Mouse (Mus musculus) forebrain, embryonic 11.5 days (tissue): Measurements from ENCODE around the gene Stat5a. TPM values are rescaled to one million over a fixed set of nuclear protein-coding genes. Genes with fewer than 3 reads are reported as not detected.

ENCODE experiments used
- ATAC-seq: fragments of 200-750 bp; cut with Nextera tagmentation; replicated peaks from 2 replicates; pipeline ENCODE4 v1.8.0; 2017; ENCODE audit warnings: moderate TSS enrichment; ENCODE audit not compliant: low FRiP score
- DNase-seq: peaks from one replicate; pipeline ENCODE4 v3.0.0-alpha.2; 2017; ENCODE audit warnings: low spot score
- H3K27ac ChIP-seq: fragments of 300-500 bp; sonication (generic); 2 replicates; pipeline ENCODE4 v1.5.1; 2014; ENCODE audit warnings: low read depth, low read length
- H3K27me3 ChIP-seq: fragments of 300-500 bp; sonication (generic); 2 replicates; pipeline ENCODE4 v1.6.1; 2014; ENCODE audit warnings: mild to moderate bottlenecking, low read length, mixed read lengths; ENCODE audit not compliant: control insufficient read depth, insufficient read depth
- H3K36me3 ChIP-seq: fragments of 300-500 bp; sonication (generic); 2 replicates; pipeline ENCODE4 v1.6.1; 2014; ENCODE audit warnings: mild to moderate bottlenecking, low read length, moderate library complexity, mixed read lengths; ENCODE audit not compliant: control insufficient read depth, insufficient read depth
- H3K4me1 ChIP-seq: fragments of 300-500 bp; sonication (generic); replicated peaks from 2 replicates; pipeline ENCODE4 v1.6.1; 2014; ENCODE audit warnings: low read length, mixed read lengths; ENCODE audit not compliant: control insufficient read depth, insufficient read depth
- H3K4me2 ChIP-seq: fragments of 300-500 bp; sonication (generic); 2 replicates; pipeline ENCODE4 v1.6.1; 2014; ENCODE audit warnings: low read depth, mild to moderate bottlenecking, low read length, moderate library complexity, mixed read lengths; ENCODE audit not compliant: severe bottlenecking
- H3K4me3 ChIP-seq: fragments of 300-500 bp; sonication (generic); 2 replicates; pipeline ENCODE4 v1.5.1; 2014; ENCODE audit warnings: low read depth, low read length
- H3K9ac ChIP-seq: fragments of 300-500 bp; sonication (generic); 2 replicates; pipeline ENCODE4 v1.6.1; 2014; ENCODE audit warnings: low read length
- H3K9me3 ChIP-seq: fragments of 300-500 bp; sonication (generic); 2 replicates; pipeline ENCODE4 v1.6.1; 2016; ENCODE audit warnings: low read length, mixed read lengths; ENCODE audit not compliant: control insufficient read depth
- WGBS: fragments of 180-500 bp; shearing (Covaris S2); extraction: QIAGEN DNeasy Blood & Tissue Kit; methylation state at CpG from one replicate; pipeline ENCODE4 v1.1.7; 2014; 5-methylcytosine and 5-hydroxymethylcytosine counted together
- polyA plus RNA-seq: library from polyadenylated mRNA; unstranded; fragments of >200 nt; fragmentation: Nextera tagmentation; extraction: Ambion mirVana; gene quantifications from 2 replicates; pipeline ENCODE4 v1.2.1, GENCODE M21; 2014

Gene Stat5a
- polyA plus RNA-seq, 1 experiment from 2014 or later = 1.3 TPM

GRCm38 (mm10) chr11:100916432-100916971, 57.4 kb downstream of the Stat5a start:
- Histone ChIP-seq H3K4me1 (no peaks in the 10 kb centered on the region), H3K9ac (no peak overlapping the region), H3K4me3 (no peak overlapping the region), H3K27me3 (no peaks in the 10 kb centered on the region), H3K36me3 (no peaks in the 10 kb centered on the region), H3K4me2 (no peak overlapping the region), H3K9me3 (no peaks in the 10 kb centered on the region), H3K27ac (no peak overlapping the region)
- DNase-seq (no peak), ATAC-seq (no peak)
- WGBS = 91% methylated on average over 4 of the region's 4 CpGs

- Histone ChIP-seq H3K36me3 (no peaks in the 10 kb centered on the region), H3K4me3 (no peak overlapping the region), H3K9me3 (no peaks in the 10 kb centered on the region), H3K27ac (no peak overlapping the region), H3K9ac (no peak overlapping the region), H3K4me1 (no peaks in the 10 kb centered on the region), H3K27me3 (no peaks in the 10 kb centered on the region), H3K4me2 (no peak overlapping the region)
- ATAC-seq = no peak
- DNase-seq = no peak
- 92% methylated on average over 5 of the region's 5 CpGs for WGBS
Measured at GRCm38 (mm10) chr11:100918007-100918406, 58.9 kb downstream of the Stat5a start.

- WGBS = 91% methylated on average over 4 of the region's 4 CpGs
- DNase-seq = no peak
- no peaks in the 10 kb centered on the region for H3K27me3 ChIP-seq
Measured at GRCm38 (mm10) chr11:100920887-100921624, 61.9 kb downstream of the Stat5a start.

GRCm38 (mm10) chr11:100924386-100924919, 65.3 kb downstream of the Stat5a start:
- no peak overlapping the region for H3K27ac ChIP-seq
- ATAC-seq (no peak), DNase-seq (no peak)
- no peaks in the 10 kb centered on the region for H3K36me3 ChIP-seq
- no peaks in the 10 kb centered on the region for H3K9me3 ChIP-seq
- H3K4me1 ChIP-seq = no peaks in the 10 kb centered on the region
- WGBS = 86% methylated on average over 1 of the region's 1 CpGs
- H3K4me2 ChIP-seq = no peak overlapping the region
- H3K27me3 ChIP-seq = no peaks in the 10 kb centered on the region
- no peak overlapping the region for H3K4me3 ChIP-seq
- H3K9ac ChIP-seq = no peak overlapping the region

More at GRCm38 (mm10) chr11:100920887-100921624, 61.9 kb downstream of the Stat5a start:
- Histone ChIP-seq H3K4me1 (no peaks in the 10 kb centered on the region), H3K27ac (no peak overlapping the region), H3K4me3 (no peak overlapping the region), H3K9ac (no peak overlapping the region), H3K36me3 (no peaks in the 10 kb centered on the region), H3K4me2 (no peak overlapping the region), H3K9me3 (no peaks in the 10 kb centered on the region)
- ATAC-seq = no peak

GRCm38 (mm10) chr11:100927386-100927785, 68.2 kb downstream of the Stat5a start:
- Histone ChIP-seq H3K36me3 (no peaks in the 10 kb centered on the region), H3K9ac (no peak overlapping the region), H3K27me3 (no peaks in the 10 kb centered on the region), H3K27ac (no peak overlapping the region), H3K4me1 (no peaks in the 10 kb centered on the region), H3K9me3 (no peaks in the 10 kb centered on the region), H3K4me2 (no peak overlapping the region), H3K4me3 (no peak overlapping the region)
- ATAC-seq = no peak
- DNase-seq = no peak
- WGBS = 90% methylated on average over 3 of the region's 3 CpGs

- no peaks in the 10 kb centered on the region for H3K36me3 ChIP-seq
- no peak overlapping the region for H3K27ac ChIP-seq
- 85% methylated on average over 7 of the region's 7 CpGs for WGBS
- no peaks in the 10 kb centered on the region for H3K4me1 ChIP-seq
- H3K4me2 ChIP-seq = no peak overlapping the region
- H3K4me3 ChIP-seq = no peak overlapping the region
- no peak for DNase-seq
- no peak for ATAC-seq
- H3K9me3 ChIP-seq = no peaks in the 10 kb centered on the region
- H3K27me3 ChIP-seq = no peaks in the 10 kb centered on the region
- no peak overlapping the region for H3K9ac ChIP-seq
Measured at GRCm38 (mm10) chr11:100930611-100931010, 71.5 kb downstream of the Stat5a start.

GRCm38 (mm10) chr11:100931254-100931921, 72.2 kb downstream of the Stat5a start:
- H3K9ac ChIP-seq = no peak overlapping the region
- DNase-seq = no peak
- WGBS = 78% methylated on average over 12 of the region's 12 CpGs

More at GRCm38 (mm10) chr11:100931254-100931921, 72.2 kb downstream of the Stat5a start:
- no peak for ATAC-seq
- Histone ChIP-seq H3K4me2 (no peak overlapping the region), H3K36me3 (no peaks in the 10 kb centered on the region), H3K27ac (no peak overlapping the region), H3K27me3 (no peaks in the 10 kb centered on the region), H3K9me3 (no peaks in the 10 kb centered on the region), H3K4me1 (no peaks in the 10 kb centered on the region), H3K4me3 (no peak overlapping the region)
